Mouse (Mus musculus) heart, embryonic 13.5 days (tissue): ENCODE results near the gene Itga10. TPM values are rescaled to one million over a fixed set of nuclear protein-coding genes. Genes with fewer than 3 reads are reported as not detected.

Experiments used
- ATAC-seq: fragments of 200-750 bp; cut with Nextera tagmentation; 2 replicates; pipeline ENCODE4 v1.8.0; 2017; ENCODE audit warnings: moderate TSS enrichment; ENCODE audit not compliant: insufficient number of reproducible peaks, low FRiP score, low TSS enrichment; ENCODE audit errors: extremely low read depth
- H3K27ac ChIP-seq: fragments of 300-500 bp; sonication (generic); replicated peaks from 2 replicates; pipeline ENCODE4 v1.5.1; 2015; ENCODE audit warnings: moderate library complexity, mild to moderate bottlenecking, inconsistent platforms
- H3K27me3 ChIP-seq: fragments of 300-500 bp; sonication (generic); replicated peaks from 2 replicates; pipeline ENCODE4 v1.6.1; 2015; ENCODE audit warnings: mild to moderate bottlenecking, inconsistent platforms
- H3K36me3 ChIP-seq: fragments of 300-500 bp; sonication (generic); 2 replicates; pipeline ENCODE4 v1.6.1; 2015; ENCODE audit warnings: mild to moderate bottlenecking, inconsistent platforms
- H3K4me1 ChIP-seq: fragments of 300-500 bp; sonication (generic); 2 replicates; pipeline ENCODE4 v1.6.1; 2015; ENCODE audit warnings: inconsistent platforms
- H3K4me2 ChIP-seq: fragments of 300-500 bp; sonication (generic); 2 replicates; pipeline ENCODE4 v1.6.1; 2015; ENCODE audit warnings: inconsistent platforms, mild to moderate bottlenecking, moderate library complexity
- H3K4me3 ChIP-seq: fragments of 300-500 bp; sonication (generic); 2 replicates; pipeline ENCODE4 v1.5.1; 2015; ENCODE audit warnings: moderate library complexity, mild to moderate bottlenecking, inconsistent platforms
- H3K9ac ChIP-seq: fragments of 300-500 bp; sonication (generic); 2 replicates; pipeline ENCODE4 v1.6.1; 2015; ENCODE audit warnings: inconsistent platforms, mild to moderate bottlenecking, moderate library complexity
- H3K9me3 ChIP-seq: fragments of 300-500 bp; sonication (generic); 2 replicates; pipeline ENCODE4 v1.6.1; 2016; ENCODE audit warnings: inconsistent platforms
- WGBS: fragments of 180-500 bp; shearing (Covaris S2); methylation state at CpG from one replicate; pipeline ENCODE4 v1.1.7; 2015; ENCODE audit warnings: mixed read lengths; 5-methylcytosine and 5-hydroxymethylcytosine counted together
- polyA plus RNA-seq: library from polyadenylated mRNA; unstranded; fragments of >200 nt; fragmentation: Nextera tagmentation; extraction: Ambion mirVana; gene quantifications from 2 replicates; pipeline ENCODE4 v1.2.1, GENCODE M21; 2015

Itga10 gene
- 0.82 and 1.1 TPM in 2 replicates for polyA plus RNA-seq

DNA sequence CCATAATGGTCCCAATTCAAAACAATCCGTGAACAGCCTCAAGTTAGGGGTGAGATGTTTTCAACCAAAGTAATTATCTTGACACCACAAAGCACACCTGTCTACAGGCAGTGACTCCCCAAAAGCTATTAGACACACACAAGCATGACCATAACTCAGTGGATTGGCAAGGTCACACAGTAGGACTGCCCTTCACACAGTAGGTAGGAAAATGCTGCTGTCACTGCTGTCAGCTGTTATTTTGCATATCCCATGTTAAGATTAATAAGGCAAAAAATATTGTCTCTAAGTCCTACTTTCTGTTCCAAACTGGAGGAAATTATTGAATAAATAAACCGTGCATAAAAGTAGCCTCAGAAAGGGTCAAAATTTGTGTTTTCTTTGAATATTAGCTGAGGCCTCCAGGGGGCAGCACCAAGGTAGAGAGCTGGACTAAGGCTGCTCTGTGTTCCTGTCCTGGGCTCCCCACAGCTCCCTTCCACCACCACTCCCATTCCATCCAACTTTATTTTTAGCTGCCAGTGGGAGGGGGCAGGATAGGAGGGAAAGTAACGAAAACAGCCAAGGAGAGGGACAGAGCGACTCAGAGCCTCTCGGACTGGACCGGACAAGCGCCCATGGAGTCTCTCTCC, at the start of gene Itga10:
Gene Itga10 (plus strand): TSS at position 567 of the 632 bp plus-strand sequence.
- Histone ChIP-seq H3K9me3 (no peaks in the 10 kb centered on the region), H3K9ac (no peak within 1 kb of the TSS), H3K4me2 (peak within 1 kb of the TSS; percentile 48), H3K27ac (no peak within 1 kb of the TSS), H3K4me1 (peaks cover 13% of the 10 kb centered on the region), H3K4me3 (peak within 1 kb of the TSS; percentile 10; the same call in 1 of the 2 replicates), H3K27me3 (no peaks in the 10 kb centered on the region), H3K36me3 (peaks cover 40% of the 10 kb centered on the region)
- no peak; the same call in 1 of the 2 replicates for ATAC-seq
- 47% methylated on average over 7 of the region's 7 CpGs for WGBS

DNA sequence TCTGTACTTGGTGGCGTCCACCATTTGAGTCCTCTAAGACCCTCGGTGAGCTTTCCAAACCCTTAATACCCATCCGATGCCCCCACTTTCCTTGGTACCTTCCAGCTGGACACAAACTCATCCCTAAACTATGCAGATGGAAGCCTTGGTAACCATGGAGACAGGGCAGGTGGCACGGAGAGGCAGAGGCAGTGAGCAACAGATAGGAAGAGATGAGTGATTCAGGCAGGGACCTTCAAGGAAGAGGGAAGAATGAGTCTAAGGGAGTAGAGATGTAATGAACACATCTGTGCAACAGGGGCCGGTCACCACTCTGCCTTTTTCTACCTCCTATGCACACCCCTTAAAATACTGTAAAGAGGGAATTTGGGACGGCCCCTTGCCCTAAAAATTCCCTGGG, 49.7 kb upstream of the Itga10 start:
- H3K36me3 ChIP-seq: 0 out of 2 replicates have a peak, but pooled peaks cover 3% of the 10 kb centered on the region
- H3K4me1 ChIP-seq: peaks cover 57% of the 10 kb centered on the region
- peak overlapping the region; percentile 63 for H3K4me3 ChIP-seq
- WGBS: 36% methylated on average over 6 of the region's 6 CpGs
- ATAC-seq: no peak
- peak overlapping the region; percentile 73 for H3K27ac ChIP-seq
- peak overlapping the region; percentile 84 for H3K9ac ChIP-seq
- H3K4me2 ChIP-seq: peak overlapping the region; percentile 77
- no peaks in the 10 kb centered on the region for H3K9me3 ChIP-seq
- H3K27me3 ChIP-seq: no peaks in the 10 kb centered on the region

DNA sequence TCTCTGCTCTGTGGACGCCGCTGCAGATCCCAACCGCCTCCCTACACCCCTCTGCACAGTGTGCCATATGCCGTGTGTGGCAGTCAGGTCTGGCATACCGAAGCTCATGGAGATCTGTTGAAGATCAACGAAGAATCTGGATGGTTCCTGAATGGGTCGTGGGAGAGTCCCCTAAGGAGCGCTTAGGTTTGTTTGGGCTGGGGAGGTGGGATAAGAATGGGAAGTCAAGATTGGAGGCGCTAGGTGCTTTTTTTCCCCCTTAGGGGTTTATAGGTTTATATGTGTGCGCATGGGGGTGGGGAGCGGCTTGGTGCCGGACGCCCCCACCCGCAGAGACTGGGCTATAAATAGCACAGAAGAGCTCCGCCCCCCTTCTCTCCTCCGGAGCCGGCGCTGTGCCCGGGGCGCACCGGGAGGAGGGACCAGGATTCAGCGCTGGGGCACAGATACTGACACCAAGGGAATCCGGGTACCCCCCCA, 49.1 kb upstream of the Itga10 start, which contains the start of gene Ankrd34a:
Gene Ankrd34a (plus strand): TSS at position 409 of the 480 bp plus-strand sequence.
- H3K27ac ChIP-seq: peak within 1 kb of the TSS; percentile 74
- ATAC-seq: no peak
- WGBS: under 1% methylated on average over 23 of the region's 23 CpGs

DNA sequence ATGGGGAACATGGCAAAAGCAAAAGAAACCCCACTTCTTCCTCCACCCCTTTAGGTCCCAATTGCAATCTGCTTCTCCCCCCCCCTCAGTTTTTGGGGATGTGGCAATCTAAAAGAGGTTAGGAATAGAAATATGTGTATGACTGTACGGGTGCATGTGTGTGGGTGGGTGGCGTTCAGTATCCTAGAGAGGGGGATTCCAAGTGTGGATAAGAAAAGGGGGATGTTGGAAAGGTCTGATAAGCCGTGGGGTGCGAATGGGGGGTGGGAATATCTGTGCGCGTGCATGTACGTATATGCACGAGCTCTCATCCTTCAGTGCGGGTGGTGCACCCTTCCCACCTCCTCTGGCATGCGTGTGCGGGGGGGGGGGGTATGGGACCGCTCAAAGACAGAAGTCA, 48.5 kb upstream of the Itga10 start:
- Histone ChIP-seq H3K4me1 (peaks cover 59% of the 10 kb centered on the region), H3K9me3 (no peaks in the 10 kb centered on the region), H3K4me3 (peak overlapping the region; percentile 63), H3K9ac (peak overlapping the region; percentile 84), H3K27me3 (no peaks in the 10 kb centered on the region), H3K27ac (peak overlapping the region; percentile 74), H3K36me3 (no peaks in the 10 kb centered on the region), H3K4me2 (peak overlapping the region; percentile 77)
- ATAC-seq: no peak
- WGBS: 0% methylated on average over 11 of the region's 12 CpGs

More for the DNA sequence above, 49.1 kb upstream of the Itga10 start, which contains the start of gene Ankrd34a:
- Histone ChIP-seq H3K27me3 (no peaks in the 10 kb centered on the region), H3K4me3 (peak within 1 kb of the TSS; percentile 63), H3K4me2 (peak within 1 kb of the TSS; percentile 77), H3K9me3 (no peaks in the 10 kb centered on the region), H3K4me1 (peaks cover 57% of the 10 kb centered on the region), H3K9ac (peak within 1 kb of the TSS; percentile 84), H3K36me3 (no peaks in the 10 kb centered on the region)

DNA sequence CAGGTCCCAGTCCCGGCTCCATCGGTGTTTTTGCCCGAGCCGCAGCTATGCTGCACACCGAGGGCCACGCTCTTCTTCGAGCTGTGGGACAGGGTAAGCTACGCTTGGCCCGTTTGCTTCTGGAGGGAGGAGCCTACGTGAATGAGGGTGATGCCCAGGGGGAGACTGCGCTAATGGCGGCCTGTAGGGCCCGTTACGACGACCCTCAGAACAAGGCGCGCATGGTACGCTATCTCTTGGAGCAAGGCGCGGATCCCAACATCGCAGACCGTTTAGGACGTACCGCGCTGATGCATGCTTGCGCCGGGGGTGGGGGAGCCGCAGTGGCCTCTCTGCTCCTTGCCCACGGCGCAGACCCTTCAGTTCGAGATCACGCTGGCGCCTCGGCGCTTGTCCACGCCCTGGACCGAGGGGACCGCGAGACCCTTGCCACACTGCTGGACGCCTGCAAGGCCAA, 47.9 kb upstream of the Itga10 start:
- H3K27ac ChIP-seq: peak overlapping the region; percentile 74
- WGBS: under 1% methylated on average over 40 of the region's 40 CpGs
- H3K9ac ChIP-seq: peak overlapping the region; percentile 84
- H3K4me1 ChIP-seq: peaks cover 60% of the 10 kb centered on the region
- H3K4me2 ChIP-seq: peak overlapping the region; percentile 77
- H3K4me3 ChIP-seq: peak overlapping the region; percentile 63
- ATAC-seq: no peak
- H3K27me3 ChIP-seq: no peaks in the 10 kb centered on the region
- no peaks in the 10 kb centered on the region for H3K36me3 ChIP-seq
- H3K9me3 ChIP-seq: no peaks in the 10 kb centered on the region

DNA sequence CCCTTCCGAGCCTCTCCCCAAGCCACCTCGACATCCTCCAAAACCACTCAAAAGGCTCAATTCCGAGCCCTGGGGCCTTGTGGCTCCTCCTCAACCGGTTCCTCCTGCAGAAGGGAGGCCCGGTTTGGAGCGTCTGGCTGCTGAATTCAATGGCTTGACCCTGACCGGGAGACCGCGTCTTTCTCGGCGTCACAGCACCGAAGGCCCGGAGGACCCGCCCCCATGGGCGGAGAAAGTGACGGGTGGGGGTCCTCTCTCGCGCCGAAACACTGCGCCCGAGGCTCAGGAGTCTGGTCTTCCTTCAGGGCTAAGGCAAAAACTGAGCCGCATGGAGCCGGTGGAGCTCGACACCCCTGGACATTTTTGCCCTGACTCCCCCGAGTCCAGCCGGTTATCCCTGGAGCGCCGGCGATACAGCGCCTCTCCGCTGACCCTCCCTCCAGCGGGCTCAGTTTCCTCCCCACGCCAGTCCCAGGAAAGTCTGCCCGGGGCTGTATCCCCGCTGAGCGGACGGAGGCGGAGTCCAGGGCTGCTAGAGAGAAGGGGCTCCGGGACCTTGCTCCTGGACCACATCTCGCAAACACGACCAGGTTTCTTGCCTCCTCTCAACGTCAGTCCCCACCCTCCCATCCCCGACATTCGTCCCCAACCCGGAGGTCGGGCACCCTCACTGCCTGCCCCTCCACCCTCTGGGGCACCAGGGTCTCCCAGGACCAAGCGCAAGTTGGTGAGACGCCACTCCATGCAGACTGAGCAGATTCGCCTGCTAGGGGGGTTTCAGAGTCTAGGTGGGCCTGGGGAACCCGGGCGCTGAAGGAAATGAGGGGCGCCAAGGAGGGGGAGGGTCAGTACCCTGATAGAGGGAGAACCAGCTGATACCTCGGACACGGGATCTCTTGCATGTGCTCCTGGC, 47.0 kb upstream of the Itga10 start:
- peak overlapping the region; percentile 63 for H3K4me3 ChIP-seq
- WGBS: 5% methylated on average over 54 of the region's 54 CpGs
- H3K27me3 ChIP-seq: no peaks in the 10 kb centered on the region
- H3K9ac ChIP-seq: peak overlapping the region; percentile 84
- ATAC-seq: no peak
- peaks cover 7% of the 10 kb centered on the region for H3K36me3 ChIP-seq
- H3K4me1 ChIP-seq: peaks cover 60% of the 10 kb centered on the region
- no peaks in the 10 kb centered on the region for H3K9me3 ChIP-seq
- H3K27ac ChIP-seq: peak overlapping the region; percentile 74
- peak overlapping the region; percentile 77 for H3K4me2 ChIP-seq

DNA sequence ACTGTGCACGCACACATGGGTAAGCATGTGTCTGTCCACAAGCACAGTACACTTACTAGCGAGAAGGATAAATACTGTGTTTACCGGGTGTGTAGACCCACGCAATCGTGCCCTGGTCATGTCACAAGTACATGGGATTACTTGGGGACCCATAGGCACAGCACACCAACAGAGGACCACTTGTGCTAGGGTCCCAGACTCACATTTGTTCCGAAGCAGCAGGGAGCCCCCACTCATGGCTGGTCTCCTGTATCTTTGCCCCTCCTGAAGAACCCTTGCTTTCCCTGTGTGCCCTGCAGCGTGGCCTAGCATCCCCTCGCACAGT, 46.4 kb upstream of the Itga10 start:
- no peak overlapping the region for H3K27ac ChIP-seq

DNA sequence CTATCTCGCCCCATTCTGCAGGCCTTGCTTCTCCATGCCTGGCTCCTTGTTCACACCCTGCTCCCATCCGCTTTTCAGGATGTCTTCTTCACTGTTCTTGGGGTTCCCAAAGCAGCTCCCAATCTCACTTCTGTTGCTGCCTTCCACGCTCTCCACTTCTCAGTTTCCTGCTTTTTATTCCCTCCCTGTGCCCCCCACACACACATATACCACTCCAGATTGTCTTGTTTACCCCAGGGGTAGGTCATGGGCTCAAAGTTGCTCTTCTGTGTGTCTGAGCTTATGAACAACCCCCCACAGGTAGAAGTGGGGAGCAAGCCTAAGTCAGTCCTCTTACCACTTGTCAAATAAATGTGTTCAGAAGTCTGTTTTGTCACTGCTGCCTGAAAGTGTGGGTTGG, 46.0 kb upstream of the Itga10 start:
- WGBS: 82% methylated on average over 3 of the region's 3 CpGs
- Histone ChIP-seq H3K27ac (no peak overlapping the region), H3K9ac (no peak overlapping the region), H3K4me1 (peaks cover 70% of the 10 kb centered on the region), H3K27me3 (no peaks in the 10 kb centered on the region), H3K36me3 (peaks cover 17% of the 10 kb centered on the region), H3K9me3 (no peaks in the 10 kb centered on the region), H3K4me3 (peak overlapping the region; percentile 63; the same call in 1 of the 2 replicates), H3K4me2 (peak overlapping the region; percentile 77; the same call in 1 of the 2 replicates)
- ATAC-seq: no peak

More for the DNA sequence above, 46.4 kb upstream of the Itga10 start:
- Histone ChIP-seq H3K4me1 (peaks cover 66% of the 10 kb centered on the region), H3K4me3 (peak overlapping the region; percentile 63; the same call in 1 of the 2 replicates), H3K4me2 (peak overlapping the region; percentile 77), H3K27me3 (no peaks in the 10 kb centered on the region), H3K9ac (no peak overlapping the region), H3K36me3 (peaks cover 13% of the 10 kb centered on the region), H3K9me3 (no peaks in the 10 kb centered on the region)
- ATAC-seq: no peak
- 66% methylated on average over 8 of the region's 8 CpGs for WGBS

DNA sequence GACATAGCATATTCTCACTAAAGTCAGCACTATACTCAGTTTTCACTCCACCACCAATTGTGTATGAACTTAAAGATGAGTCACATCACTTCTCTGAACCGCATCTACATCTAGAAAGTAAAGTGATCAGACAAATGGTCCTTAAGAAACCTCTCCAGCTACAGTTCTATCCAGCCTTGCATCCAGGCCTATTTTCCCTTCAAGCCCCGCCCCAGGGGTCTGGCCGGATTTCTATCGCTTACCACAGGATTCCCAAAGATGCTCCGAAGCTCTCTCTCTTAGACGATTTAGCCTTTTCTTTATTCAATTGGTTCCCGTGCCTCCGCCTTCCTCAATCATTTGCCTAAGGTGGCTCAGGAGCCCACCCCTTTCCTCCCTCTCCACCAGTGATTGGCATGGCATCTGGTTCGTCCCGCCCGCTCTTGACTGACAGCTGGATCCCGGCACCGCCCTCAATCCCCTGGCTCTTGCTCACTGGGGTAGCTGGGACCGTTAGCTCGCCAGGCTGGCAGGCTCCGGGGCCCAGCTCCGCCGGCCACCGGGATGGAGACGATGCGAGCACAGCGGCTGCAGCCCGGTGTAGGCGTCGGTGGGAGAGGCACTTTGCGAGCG, 44.6 kb upstream of the Itga10 start, which contains the start of gene Lix1l:
Gene Lix1l (plus strand): TSS at position 511 of the 612 bp plus-strand sequence.
- peak within 1 kb of the TSS; percentile 83 for H3K4me3 ChIP-seq
- peaks cover 74% of the 10 kb centered on the region for H3K4me1 ChIP-seq
- H3K9ac ChIP-seq: peak within 1 kb of the TSS; percentile 97
- peaks cover 18% of the 10 kb centered on the region for H3K36me3 ChIP-seq
- H3K27ac ChIP-seq: peak within 1 kb of the TSS; percentile 99
- H3K27me3 ChIP-seq: no peaks in the 10 kb centered on the region
- peak within 1 kb of the TSS; percentile 72 for H3K4me2 ChIP-seq
- no peaks in the 10 kb centered on the region for H3K9me3 ChIP-seq
- WGBS: under 1% methylated on average over 27 of the region's 27 CpGs
- peak; percentile 69 for ATAC-seq

DNA sequence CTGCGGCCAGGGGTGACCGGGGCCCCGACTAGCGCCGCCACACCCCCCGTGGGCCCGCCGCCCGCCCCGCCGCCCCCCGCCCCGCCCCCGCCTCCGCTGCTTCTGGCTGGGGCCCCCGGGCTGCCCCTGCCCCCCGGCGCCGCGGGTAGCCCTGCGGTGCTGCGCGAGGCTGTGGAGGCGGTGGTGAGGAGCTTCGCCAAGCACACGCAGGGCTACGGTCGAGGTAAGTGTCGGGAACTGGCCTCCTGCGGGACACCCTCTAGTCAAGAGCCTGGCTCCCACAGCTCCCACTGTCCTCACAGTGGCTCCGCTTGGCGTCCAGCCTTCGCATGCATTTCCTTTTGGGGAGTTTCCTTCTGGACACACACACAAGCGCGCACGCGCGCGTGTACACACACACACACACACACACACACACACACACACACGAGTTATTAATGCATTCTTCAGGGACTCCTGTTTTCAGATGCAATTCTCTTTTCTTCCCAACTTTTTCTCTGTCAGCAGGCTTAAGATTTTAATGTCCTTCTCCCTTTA, 44.1 kb upstream of the Itga10 start:
- H3K27ac ChIP-seq: peak overlapping the region; percentile 99
- ATAC-seq: peak; percentile 33
- H3K4me2 ChIP-seq: peak overlapping the region; percentile 72
- H3K36me3 ChIP-seq: peaks cover 21% of the 10 kb centered on the region
- no peaks in the 10 kb centered on the region for H3K9me3 ChIP-seq
- H3K4me3 ChIP-seq: peak overlapping the region; percentile 83
- peaks cover 72% of the 10 kb centered on the region for H3K4me1 ChIP-seq
- H3K9ac ChIP-seq: peak overlapping the region; percentile 97
- under 1% methylated on average over 30 of the region's 40 CpGs for WGBS
- no peaks in the 10 kb centered on the region for H3K27me3 ChIP-seq
